Mouse (Mus musculus) brain, embryonic 14.5 days (tissue): Measurements from ENCODE around the gene Mfsd4a. TPM values are rescaled to one million over a fixed set of nuclear protein-coding genes. Genes with fewer than 3 reads are reported as not detected.

Experiments
- DNase-seq: peaks from one replicate; pipeline ENCODE4 v3.0.0-alpha.2; 2011; ENCODE audit warnings: low read depth
- CTCF ChIP-seq: fragments of 200-500 bp; IDR thresholded peaks from 2 replicates; pipeline ENCODE4 v1.5.1; 2012; ENCODE audit warnings: inconsistent platforms, mild to moderate bottlenecking, moderate library complexity, borderline replicate concordance; ENCODE audit not compliant: insufficient read depth, insufficient read length; ENCODE audit errors: extremely low read depth
- POLR2A ChIP-seq: fragments of 200-500 bp; IDR thresholded peaks from 2 replicates; pipeline ENCODE4 v1.6.1; 2012; ENCODE audit warnings: mild to moderate bottlenecking, inconsistent platforms, borderline replicate concordance; ENCODE audit not compliant: poor library complexity, insufficient read depth, insufficient read length, severe bottlenecking; ENCODE audit errors: extremely low read depth
- polyA plus RNA-seq: library from polyadenylated mRNA; depleted of rRNA; stranded (reverse); fragments of >200 nt; gene quantifications from 2 replicates; pipeline ENCODE4 v1.2.3, GENCODE M21; 2012

Gene Mfsd4a
- polyA plus RNA-seq, 1 experiment: 2.2 TPM

DNA sequence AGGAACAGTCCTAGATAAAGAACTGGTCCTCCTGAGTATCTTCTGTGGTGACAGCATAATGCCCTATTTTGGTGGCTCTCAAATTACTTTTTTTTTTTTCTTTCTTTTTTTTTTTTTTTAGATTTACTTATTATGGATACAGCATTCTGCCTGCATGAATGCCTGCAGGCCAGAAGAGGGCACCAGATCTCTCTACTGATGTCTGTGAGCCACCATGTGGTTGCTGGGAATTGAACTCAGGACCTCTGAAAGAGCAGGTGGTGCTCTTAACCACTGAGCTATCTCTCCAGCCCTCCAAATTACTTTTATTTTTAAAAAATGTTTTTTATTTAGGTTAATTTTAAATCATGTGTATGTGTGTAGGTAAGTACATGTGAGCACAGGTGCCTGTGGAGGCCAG, 67.4 kb downstream of the Mfsd4a start:
- TF ChIP-seq CTCF (peak; percentile 7; the same call in 1 of the 2 replicates), POLR2A (no peak)
- no peak for DNase-seq

DNA sequence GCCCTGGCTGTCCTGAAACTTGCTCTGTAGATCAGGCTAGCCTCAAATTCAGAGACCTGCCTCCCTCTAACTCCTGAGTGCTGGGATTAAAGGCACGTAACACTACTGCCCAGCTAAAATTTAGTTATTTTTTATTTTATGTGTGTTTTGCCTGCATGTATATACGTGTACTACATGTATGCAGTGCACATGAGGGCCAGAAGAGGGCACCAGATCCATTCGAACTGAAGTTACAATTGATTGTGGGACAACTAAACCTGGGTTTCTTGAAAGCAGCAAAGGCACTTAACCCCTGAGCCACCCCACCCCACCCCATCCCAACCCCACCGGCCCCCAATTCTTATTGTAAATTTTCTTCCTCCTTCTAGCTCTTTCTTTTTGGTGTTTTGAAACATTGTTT, 72.8 kb downstream of the Mfsd4a start:
- no peak for TF ChIP-seq POLR2A
- peak; percentile 59; the same call in 1 of the 2 replicates for TF ChIP-seq CTCF
- DNase-seq: peak; percentile 52

DNA sequence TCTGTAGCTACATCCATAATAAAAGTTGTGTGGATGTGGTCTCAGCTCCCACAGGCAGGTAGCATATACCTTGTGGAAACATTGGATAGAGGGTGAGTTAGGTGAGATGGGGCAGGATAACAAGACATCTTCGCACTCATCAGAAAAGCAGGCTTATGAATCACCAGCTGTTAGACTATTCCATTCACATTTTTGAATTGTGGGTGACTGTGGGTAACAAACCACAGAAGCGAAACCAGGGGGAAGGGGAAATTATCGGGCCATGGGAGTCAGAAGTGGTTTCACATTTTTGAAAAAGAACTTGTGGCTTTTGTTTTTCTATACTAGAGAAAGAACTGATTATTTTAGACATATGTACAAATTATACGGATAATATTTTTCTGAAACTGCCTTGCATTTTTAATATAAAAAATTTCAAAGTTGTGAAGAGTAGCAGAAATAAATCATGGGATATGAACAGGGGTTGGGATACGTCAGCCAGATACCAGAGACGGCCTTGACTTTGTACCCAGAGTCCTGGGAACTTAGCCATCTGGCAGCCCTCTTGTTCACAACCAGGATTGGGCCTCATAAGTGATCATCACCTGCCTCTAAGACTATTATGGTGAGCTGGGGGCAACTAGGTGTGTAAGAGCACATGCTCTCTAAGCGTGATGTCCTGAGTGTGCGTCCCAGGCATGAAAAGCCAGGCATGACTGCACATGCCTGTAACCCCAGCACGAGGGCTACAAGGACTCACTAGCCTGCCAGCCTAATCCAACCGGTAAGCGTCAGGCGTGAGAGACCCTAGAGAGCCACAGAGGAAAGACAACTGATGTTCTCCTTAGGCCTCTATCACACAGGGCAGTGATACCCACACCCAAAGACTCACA, 74.5 kb downstream of the Mfsd4a start:
- DNase-seq: no peak
- no peak for TF ChIP-seq CTCF
- no peak for TF ChIP-seq POLR2A

DNA sequence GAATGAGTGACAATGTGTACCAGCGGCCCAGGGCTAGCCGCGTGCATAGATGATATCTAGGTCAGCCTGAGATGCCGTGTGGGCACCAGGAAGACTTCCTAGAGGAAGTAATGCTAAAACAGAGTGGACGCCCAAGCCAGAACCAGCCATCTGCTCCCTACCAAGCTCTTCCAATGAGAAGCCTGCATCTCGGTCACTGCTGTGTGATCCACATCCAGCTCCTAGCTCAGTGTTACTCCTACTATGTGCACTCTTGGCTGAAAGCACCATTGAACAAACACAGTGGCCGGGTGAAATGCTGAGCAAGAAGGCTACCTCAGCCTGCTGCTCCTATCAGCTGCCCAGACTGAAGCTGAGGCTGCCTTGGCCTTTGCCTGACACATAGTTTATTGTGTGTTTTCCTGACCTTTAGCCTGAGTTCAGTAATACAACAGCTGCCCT, 75.3 kb downstream of the Mfsd4a start:
- no peak for DNase-seq
- TF ChIP-seq CTCF (no peak), POLR2A (no peak)

DNA sequence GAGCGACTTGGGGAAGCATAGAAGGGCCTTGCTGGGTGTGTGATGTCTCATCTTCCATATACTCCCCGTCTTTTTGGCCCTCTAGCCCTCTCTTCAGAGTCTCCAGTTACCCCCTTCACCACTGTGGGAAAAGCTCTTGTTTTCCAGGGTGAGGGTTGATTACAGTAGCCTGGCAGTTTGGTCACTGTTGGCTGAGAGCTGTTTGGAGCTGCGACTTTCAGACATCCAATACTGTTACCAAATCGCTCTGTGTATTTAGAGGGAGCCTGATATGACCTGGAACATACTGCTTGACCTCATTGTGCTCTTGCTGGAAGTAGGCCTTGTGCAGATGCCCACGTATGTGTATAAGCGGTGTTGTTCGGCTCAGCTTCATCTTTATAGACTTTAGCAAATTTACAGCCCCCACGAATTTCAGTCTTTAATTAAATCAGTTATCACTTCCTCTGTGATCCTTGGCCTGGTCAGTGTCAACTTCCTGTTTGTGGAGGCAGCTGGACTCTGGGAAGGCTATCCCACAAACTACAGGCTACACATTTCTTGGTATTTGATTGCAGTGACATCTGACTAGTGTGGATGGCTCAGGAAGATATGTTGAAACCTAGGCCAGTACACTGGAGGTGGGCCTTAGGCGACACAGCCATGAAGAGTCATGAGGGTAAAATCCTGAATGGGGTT, 77.6 kb downstream of the Mfsd4a start:
- TF ChIP-seq CTCF (no peak), POLR2A (no peak)
- DNase-seq: no peak

DNA sequence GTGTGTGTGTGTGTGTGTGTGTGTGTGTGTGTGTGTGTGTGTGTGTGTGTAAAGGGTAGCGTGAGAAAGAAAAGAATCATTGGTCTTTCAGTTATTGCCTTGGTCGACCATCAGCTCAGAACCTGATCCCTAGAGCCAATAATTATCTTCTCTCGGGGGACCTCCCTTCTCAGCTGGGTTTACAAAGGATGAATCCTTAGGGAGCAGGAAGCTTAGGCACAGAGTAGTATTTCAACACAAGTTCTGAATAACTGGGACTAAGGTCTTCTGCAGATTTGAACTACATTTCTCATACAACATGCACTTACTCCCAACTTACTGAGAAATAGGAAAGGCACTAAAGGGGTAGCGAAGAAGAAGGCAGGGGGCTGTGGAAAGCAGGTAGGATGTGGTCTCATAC, 78.4 kb downstream of the Mfsd4a start:
- TF ChIP-seq CTCF (no peak), POLR2A (no peak)
- DNase-seq: no peak

- TF ChIP-seq POLR2A (no peak), CTCF (no peak)
Measured at GRCm38 (mm10) chr1:131987432-131987831, 80.4 kb downstream of the Mfsd4a start.

DNA sequence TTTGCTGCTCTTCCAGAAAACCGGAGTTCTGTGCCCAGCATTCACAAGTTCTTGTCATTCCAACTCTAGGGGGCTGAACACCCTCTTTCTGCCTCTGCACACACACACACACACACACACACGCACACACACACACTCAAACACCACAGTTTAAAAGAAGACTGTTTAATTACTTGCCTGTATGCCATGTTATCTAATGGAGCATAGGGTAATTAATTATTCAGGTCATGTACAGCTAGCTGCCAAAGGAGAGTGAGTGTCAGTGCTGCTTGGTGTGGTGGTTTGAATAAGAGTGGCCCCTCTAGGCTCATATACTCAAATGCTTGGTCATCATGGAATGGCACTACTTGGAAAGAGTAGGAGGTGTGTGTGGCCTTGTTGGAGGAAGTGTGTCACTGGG, 84.1 kb downstream of the Mfsd4a start:
- TF ChIP-seq POLR2A (no peak), CTCF (no peak)
- peak; percentile 31 for DNase-seq

More at GRCm38 (mm10) chr1:131987432-131987831, 80.4 kb downstream of the Mfsd4a start:
- no peak for DNase-seq

- TF ChIP-seq POLR2A (no peak), CTCF (peak; percentile 96)
- DNase-seq: peak; percentile 80
Measured at GRCm38 (mm10) chr1:131982907-131983306, 85.0 kb downstream of the Mfsd4a start.

- peak; percentile 83 for DNase-seq
- TF ChIP-seq CTCF (peak; percentile 87), POLR2A (no peak)
Measured at GRCm38 (mm10) chr1:131981378-131982013, 86.4 kb downstream of the Mfsd4a start.

DNA sequence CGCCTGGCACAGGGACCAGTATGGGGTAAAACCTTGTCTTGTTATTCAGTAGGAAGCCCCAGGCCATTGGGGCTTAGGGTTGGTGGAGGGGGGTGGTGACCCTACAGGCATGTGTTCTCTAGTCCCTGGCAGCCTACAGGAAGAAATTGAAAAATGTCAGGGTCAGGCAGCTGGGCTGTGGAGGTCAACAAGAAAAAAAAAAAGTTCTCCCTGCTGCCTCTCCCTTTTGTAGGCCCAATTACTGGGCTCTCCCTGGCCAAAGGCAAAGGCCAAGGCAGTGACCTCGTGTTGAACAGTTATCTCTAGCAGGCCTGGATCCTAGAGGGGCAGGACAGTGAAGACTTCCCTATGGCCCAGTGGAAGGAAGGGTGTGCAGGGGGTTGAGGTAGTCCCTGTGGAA, 87.4 kb downstream of the Mfsd4a start:
- no peak for DNase-seq
- no peak for TF ChIP-seq POLR2A
- no peak for TF ChIP-seq CTCF
